Mouse (Mus musculus): ENCODE measurements around the gene Gm20388. TPM values are rescaled to one million over a fixed set of nuclear protein-coding genes. Genes with fewer than 3 reads are reported as not detected.

Gm20388 gene
- polyA plus RNA-seq, 1 experiment from 2014 or later, result not detected

GRCm38 (mm10) chr8:123666832-123667231 is 3756.2 kb downstream of the Gm20388 start:
- no peak overlapping the region for H3K4me2 ChIP-seq (ENCODE audit: low read length)
- H3K9ac ChIP-seq (ENCODE audit: low read length), result no peak overlapping the region
- H3K27me3 ChIP-seq (ENCODE audit: control insufficient read depth, insufficient read depth, low read length), result no peaks in the 10 kb centered on the region
- H3K4me3 ChIP-seq (ENCODE audit: control insufficient read depth in 1 of 2, insufficient read depth in 1 of 2, low read depth in 1 of 2, low read length in 2 of 2), result no peak overlapping the region
- H3K4me1 ChIP-seq (ENCODE audit: control insufficient read depth in 2 of 2, insufficient read depth in 2 of 2, low read length in 2 of 2), result no peaks in the 10 kb centered on the region
- H3K27ac ChIP-seq (replicated peaks in 1 of 2; ENCODE audit: control insufficient read depth in 1 of 2, insufficient read depth in 1 of 2, low read depth in 2 of 2, low read length in 2 of 2), result no peak overlapping the region
- H3K9me3 ChIP-seq (ENCODE audit: control insufficient read depth, low read length), result no peaks in the 10 kb centered on the region
- WGBS, result 90% methylated on average over 1 of the region's 1 CpGs
- ATAC-seq (ENCODE audit: insufficient number of reproducible peaks, insufficient read depth, low FRiP score, low read depth), result no peak
- peaks cover 22% of the 10 kb centered on the region for H3K36me3 ChIP-seq (ENCODE audit: control insufficient read depth, insufficient read depth, low read length)

- ATAC-seq (ENCODE audit: insufficient number of reproducible peaks, insufficient read depth, low FRiP score, low read depth), result no peak
- Histone ChIP-seq H3K27ac (replicated peaks in 1 of 2; ENCODE audit: control insufficient read depth in 1 of 2, insufficient read depth in 1 of 2, low read depth in 2 of 2, low read length in 2 of 2) (no peak overlapping the region), H3K9me3 (ENCODE audit: control insufficient read depth, low read length) (no peaks in the 10 kb centered on the region), H3K9ac (ENCODE audit: low read length) (no peak overlapping the region), H3K27me3 (ENCODE audit: control insufficient read depth, insufficient read depth, low read length) (no peaks in the 10 kb centered on the region), H3K4me3 (ENCODE audit: control insufficient read depth in 1 of 2, insufficient read depth in 1 of 2, low read depth in 1 of 2, low read length in 2 of 2) (no peak overlapping the region), H3K4me2 (ENCODE audit: low read length) (no peak overlapping the region), H3K4me1 (ENCODE audit: control insufficient read depth in 2 of 2, insufficient read depth in 2 of 2, low read length in 2 of 2) (no peaks in the 10 kb centered on the region), H3K36me3 (ENCODE audit: control insufficient read depth, insufficient read depth, low read length) (peaks cover 5% of the 10 kb centered on the region)
- 51% methylated on average over 4 of the region's 4 CpGs for WGBS
Measured at GRCm38 (mm10) chr8:123668681-123669080, 3758.0 kb downstream of the Gm20388 start.

GRCm38 (mm10) chr8:123670766-123671165 is 3760.1 kb downstream of the Gm20388 start:
- 64% methylated on average over 7 of the region's 7 CpGs for WGBS
- peaks cover 5 to 8% of the 10 kb centered on the region in 2 experiments for H3K4me1 ChIP-seq (ENCODE audit: control insufficient read depth in 2 of 2, insufficient read depth in 2 of 2, low read length in 2 of 2)
- H3K27me3 ChIP-seq (ENCODE audit: control insufficient read depth, insufficient read depth, low read length), result no peaks in the 10 kb centered on the region
- no peak overlapping the region for H3K4me2 ChIP-seq (ENCODE audit: low read length)
- H3K9me3 ChIP-seq (ENCODE audit: control insufficient read depth, low read length), result no peaks in the 10 kb centered on the region
- ATAC-seq (ENCODE audit: insufficient number of reproducible peaks, insufficient read depth, low FRiP score, low read depth), result no peak
- no peak overlapping the region for H3K9ac ChIP-seq (ENCODE audit: low read length)
- H3K36me3 ChIP-seq (ENCODE audit: control insufficient read depth, insufficient read depth, low read length), result no peaks in the 10 kb centered on the region
- H3K4me3 ChIP-seq (ENCODE audit: control insufficient read depth in 1 of 2, insufficient read depth in 1 of 2, low read depth in 1 of 2, low read length in 2 of 2), result no peak overlapping the region
- H3K27ac ChIP-seq (replicated peaks in 1 of 2; ENCODE audit: control insufficient read depth in 1 of 2, insufficient read depth in 1 of 2, low read depth in 2 of 2, low read length in 2 of 2), result no peak overlapping the region

GRCm38 (mm10) chr8:123671454-123671853 is 3760.8 kb downstream of the Gm20388 start:
- 75% methylated on average over 7 of the region's 7 CpGs for WGBS

GRCm38 (mm10) chr8:123672648-123673047 is 3762.0 kb downstream of the Gm20388 start:
- Histone ChIP-seq H3K36me3 (ENCODE audit: control insufficient read depth, insufficient read depth, low read length) (no peaks in the 10 kb centered on the region), H3K9ac (ENCODE audit: low read length) (no peak overlapping the region), H3K27me3 (ENCODE audit: control insufficient read depth, insufficient read depth, low read length) (no peaks in the 10 kb centered on the region), H3K4me1 (ENCODE audit: control insufficient read depth in 2 of 2, insufficient read depth in 2 of 2, low read length in 2 of 2) (peaks cover 5 to 12% of the 10 kb centered on the region in 2 experiments), H3K4me2 (ENCODE audit: low read length) (no peak overlapping the region), H3K4me3 (ENCODE audit: control insufficient read depth in 1 of 2, insufficient read depth in 1 of 2, low read depth in 1 of 2, low read length in 2 of 2) (no peak overlapping the region), H3K9me3 (ENCODE audit: control insufficient read depth, low read length) (no peaks in the 10 kb centered on the region), H3K27ac (replicated peaks in 1 of 2; ENCODE audit: control insufficient read depth in 1 of 2, insufficient read depth in 1 of 2, low read depth in 2 of 2, low read length in 2 of 2) (no peak overlapping the region)
- 68% methylated on average over 6 of the region's 6 CpGs for WGBS
- ATAC-seq (ENCODE audit: insufficient number of reproducible peaks, insufficient read depth, low FRiP score, low read depth), result no peak

More at GRCm38 (mm10) chr8:123671454-123671853, 3760.8 kb downstream of the Gm20388 start:
- no peak overlapping the region for H3K4me3 ChIP-seq (ENCODE audit: control insufficient read depth in 1 of 2, insufficient read depth in 1 of 2, low read depth in 1 of 2, low read length in 2 of 2)
- no peak for ATAC-seq (ENCODE audit: insufficient number of reproducible peaks, insufficient read depth, low FRiP score, low read depth)
- no peaks in the 10 kb centered on the region for H3K27me3 ChIP-seq (ENCODE audit: control insufficient read depth, insufficient read depth, low read length)
- no peak overlapping the region for H3K9ac ChIP-seq (ENCODE audit: low read length)
- H3K4me1 ChIP-seq (ENCODE audit: control insufficient read depth in 2 of 2, insufficient read depth in 2 of 2, low read length in 2 of 2), result peaks cover 5 to 12% of the 10 kb centered on the region in 2 experiments
- H3K27ac ChIP-seq (replicated peaks in 1 of 2; ENCODE audit: control insufficient read depth in 1 of 2, insufficient read depth in 1 of 2, low read depth in 2 of 2, low read length in 2 of 2), result no peak overlapping the region
- H3K9me3 ChIP-seq (ENCODE audit: control insufficient read depth, low read length), result no peaks in the 10 kb centered on the region
- H3K4me2 ChIP-seq (ENCODE audit: low read length), result no peak overlapping the region
- H3K36me3 ChIP-seq (ENCODE audit: control insufficient read depth, insufficient read depth, low read length), result no peaks in the 10 kb centered on the region

- WGBS, result 14% methylated on average over 5 of the region's 5 CpGs
- Histone ChIP-seq H3K4me2 (ENCODE audit: low read length) (peak overlapping the region; percentile 43), H3K4me1 (ENCODE audit: control insufficient read depth in 2 of 2, insufficient read depth in 2 of 2, low read length in 2 of 2) (peaks cover 5 to 12% of the 10 kb centered on the region in 2 experiments), H3K27me3 (ENCODE audit: control insufficient read depth, insufficient read depth, low read length) (no peaks in the 10 kb centered on the region), H3K4me3 (ENCODE audit: control insufficient read depth in 1 of 2, insufficient read depth in 1 of 2, low read depth in 1 of 2, low read length in 2 of 2) (no peak overlapping the region), H3K36me3 (ENCODE audit: control insufficient read depth, insufficient read depth, low read length) (no peaks in the 10 kb centered on the region), H3K9me3 (ENCODE audit: control insufficient read depth, low read length) (no peaks in the 10 kb centered on the region), H3K27ac (replicated peaks in 1 of 2; ENCODE audit: control insufficient read depth in 1 of 2, insufficient read depth in 1 of 2, low read depth in 2 of 2, low read length in 2 of 2) (no peak overlapping the region), H3K9ac (ENCODE audit: low read length) (0 out of 2 replicates have a peak overlapping the region, but pooled peaks have one; percentile 18)
- ATAC-seq (ENCODE audit: insufficient number of reproducible peaks, insufficient read depth, low FRiP score, low read depth), result no peak
Measured at GRCm38 (mm10) chr8:123675611-123676010, 3765.0 kb downstream of the Gm20388 start.

GRCm38 (mm10) chr8:123678390-123678789 is 3767.7 kb downstream of the Gm20388 start:
- Histone ChIP-seq H3K27me3 (ENCODE audit: control insufficient read depth, insufficient read depth, low read length) (no peaks in the 10 kb centered on the region), H3K36me3 (ENCODE audit: control insufficient read depth, insufficient read depth, low read length) (no peaks in the 10 kb centered on the region), H3K27ac (replicated peaks in 1 of 2; ENCODE audit: control insufficient read depth in 1 of 2, insufficient read depth in 1 of 2, low read depth in 2 of 2, low read length in 2 of 2) (no peak overlapping the region), H3K4me1 (ENCODE audit: control insufficient read depth in 2 of 2, insufficient read depth in 2 of 2, low read length in 2 of 2) (peaks cover 7 to 12% of the 10 kb centered on the region in 2 experiments), H3K9me3 (ENCODE audit: control insufficient read depth, low read length) (no peaks in the 10 kb centered on the region), H3K4me2 (ENCODE audit: low read length) (no peak overlapping the region), H3K4me3 (ENCODE audit: control insufficient read depth in 1 of 2, insufficient read depth in 1 of 2, low read depth in 1 of 2, low read length in 2 of 2) (no peak overlapping the region), H3K9ac (ENCODE audit: low read length) (no peak overlapping the region)
- no peak for ATAC-seq (ENCODE audit: insufficient number of reproducible peaks, insufficient read depth, low FRiP score, low read depth)
- 82% methylated on average over 4 of the region's 4 CpGs for WGBS

GRCm38 (mm10) chr8:123682073-123682761 is 3771.6 kb downstream of the Gm20388 start:
- H3K4me1 ChIP-seq (ENCODE audit: control insufficient read depth in 2 of 2, insufficient read depth in 2 of 2, low read length in 2 of 2), result peaks cover 0 to 2% of the 10 kb centered on the region in 2 experiments; a peak in 1 of 4 replicates
- no peak overlapping the region for H3K4me3 ChIP-seq (ENCODE audit: control insufficient read depth in 1 of 2, insufficient read depth in 1 of 2, low read depth in 1 of 2, low read length in 2 of 2)
- no peak overlapping the region for H3K27ac ChIP-seq (replicated peaks in 1 of 2; ENCODE audit: control insufficient read depth in 1 of 2, insufficient read depth in 1 of 2, low read depth in 2 of 2, low read length in 2 of 2)
- H3K9me3 ChIP-seq (ENCODE audit: control insufficient read depth, low read length), result no peaks in the 10 kb centered on the region
- H3K36me3 ChIP-seq (ENCODE audit: control insufficient read depth, insufficient read depth, low read length), result no peaks in the 10 kb centered on the region
- H3K27me3 ChIP-seq (ENCODE audit: control insufficient read depth, insufficient read depth, low read length), result no peaks in the 10 kb centered on the region
- H3K4me2 ChIP-seq (ENCODE audit: low read length), result peak overlapping the region; percentile 27; the same call in 1 of the 2 replicates
- no peak for ATAC-seq (ENCODE audit: insufficient number of reproducible peaks, insufficient read depth, low FRiP score, low read depth)
- no peak overlapping the region for H3K9ac ChIP-seq (ENCODE audit: low read length)
- 21% methylated on average over 18 of the region's 18 CpGs for WGBS

All from heart, embryonic 14.5 days (tissue).